Mouse (Mus musculus) adrenal gland, adult 18-20 months (tissue): Measurements from ENCODE around the gene Plgrkt. TPM values are rescaled to one million over a fixed set of nuclear protein-coding genes. Genes with fewer than 3 reads are reported as not detected.

Source experiments
- DNase-seq, 2 experiments: peaks; one replicate each; pipeline ENCODE4 v3.0.0; 2021 to 2022; ENCODE audit warnings: low spot score in 2 of 2
- total RNA-seq, 2 experiments: library from RNA; stranded (reverse); gene quantifications; 1 replicate in 1 of 2; 2 replicates in 1 of 2; pipeline ENCODE4 v1.2.3; 2021

Gene Plgrkt
- total RNA-seq, 2 experiments from 2014 or later = 47.6 to 49.4 TPM

- no peak for DNase-seq
These were observed 17.2 kb upstream of the Plgrkt start for GRCm38 (mm10) chr19:29384412-29384811.

- DNase-seq = no peak
These were observed 16.2 kb upstream of the Plgrkt start for GRCm38 (mm10) chr19:29383368-29383767.

- no peak for DNase-seq
These were observed 12.8 kb upstream of the Plgrkt start for GRCm38 (mm10) chr19:29379839-29380603.

GRCm38 (mm10) chr19:29376382-29376781 lies 9.2 kb upstream of the Plgrkt start:
- no peak for DNase-seq

GRCm38 (mm10) chr19:29374947-29375346 lies 7.8 kb upstream of the Plgrkt start:
- no peak for DNase-seq

- DNase-seq = no peak
These were observed 6.2 kb upstream of the Plgrkt start for GRCm38 (mm10) chr19:29373438-29373837.

GRCm38 (mm10) chr19:29372621-29373020 lies 5.4 kb upstream of the Plgrkt start:
- no peak for DNase-seq

- DNase-seq = no peak
These were observed 4.9 kb upstream of the Plgrkt start for GRCm38 (mm10) chr19:29372138-29372537.

GRCm38 (mm10) chr19:29371284-29372081 lies 4.3 kb upstream of the Plgrkt start:
- no peak for DNase-seq

- DNase-seq = no peak
These were observed 3.5 kb upstream of the Plgrkt start for GRCm38 (mm10) chr19:29370545-29371283.

- DNase-seq = no peak
These were observed 2.9 kb upstream of the Plgrkt start for GRCm38 (mm10) chr19:29370112-29370511.

- DNase-seq = no peak
These were observed 1.6 kb upstream of the Plgrkt start for GRCm38 (mm10) chr19:29368671-29369309.

GRCm38 (mm10) chr19:29368041-29368440 lies 851 bp upstream of the Plgrkt start:
- DNase-seq = no peak

GRCm38 (mm10) chr19:29366226-29366968 lies 793 bp downstream of the Plgrkt start:
- DNase-seq = no peak

GRCm38 (mm10) chr19:29365105-29365504 lies 2.1 kb downstream of the Plgrkt start:
- DNase-seq = no peak

- no peak for DNase-seq
These were observed 3.1 kb downstream of the Plgrkt start for GRCm38 (mm10) chr19:29364076-29364475.

GRCm38 (mm10) chr19:29363557-29363956 lies 3.6 kb downstream of the Plgrkt start:
- DNase-seq = no peak

GRCm38 (mm10) chr19:29362173-29362930 lies 4.8 kb downstream of the Plgrkt start:
- no peak for DNase-seq

GRCm38 (mm10) chr19:29361468-29362130 lies 5.6 kb downstream of the Plgrkt start:
- peak; percentile 79 to 82 for DNase-seq
